Mouse (Mus musculus): ENCODE results near the gene Usp38. TPM values are rescaled to one million over a fixed set of nuclear protein-coding genes. Genes with fewer than 3 reads are reported as not detected.

The Usp38 gene
- polyA plus RNA-seq, 1 experiment, result 6.4 TPM

- no peak overlapping the region for H3K4me3 ChIP-seq (ENCODE audit: insufficient read depth, low read depth, low read length)
- H3K27ac ChIP-seq (ENCODE audit: insufficient read depth, low read depth, low read length), result no peak overlapping the region
- peak; percentile 21 for DNase-seq
- H3K4me1 ChIP-seq (ENCODE audit: control insufficient read depth, insufficient read depth, low read length), result no peaks in the 10 kb centered on the region
- 53% methylated on average over 7 of the region's 7 CpGs for WGBS
- H3K36me3 ChIP-seq (ENCODE audit: control insufficient read depth, insufficient read depth, low read length), result no peaks in the 10 kb centered on the region
- no peaks in the 10 kb centered on the region for H3K27me3 ChIP-seq (replicated peaks; ENCODE audit: control insufficient read depth, insufficient read depth, low read length)
- no peak for TF ChIP-seq CTCF (conservative IDR thresholded peaks at IDR 0.05; ENCODE audit: insufficient read depth, insufficient read length, low read depth, low read length)
- TF ChIP-seq POLR2A (IDR thresholded peaks at IDR 0.05; ENCODE audit: low read depth, low read length), result no peak
Measured at GRCm38 (mm10) chr8:80948405-80949183, 66.1 kb downstream of the Usp38 start.

GRCm38 (mm10) chr8:80943742-80944141 is 71.0 kb downstream of the Usp38 start:
- H3K27me3 ChIP-seq (replicated peaks; ENCODE audit: control insufficient read depth, insufficient read depth, low read length), result no peaks in the 10 kb centered on the region
- no peak overlapping the region for H3K4me3 ChIP-seq (ENCODE audit: insufficient read depth, low read depth, low read length)
- TF ChIP-seq CTCF (conservative IDR thresholded peaks at IDR 0.05; ENCODE audit: insufficient read depth, insufficient read length, low read depth, low read length), result no peak
- TF ChIP-seq POLR2A (IDR thresholded peaks at IDR 0.05; ENCODE audit: low read depth, low read length), result no peak
- no peak overlapping the region for H3K27ac ChIP-seq (ENCODE audit: insufficient read depth, low read depth, low read length)
- DNase-seq, result no peak
- no peaks in the 10 kb centered on the region for H3K36me3 ChIP-seq (ENCODE audit: control insufficient read depth, insufficient read depth, low read length)
- no peaks in the 10 kb centered on the region for H3K4me1 ChIP-seq (ENCODE audit: control insufficient read depth, insufficient read depth, low read length)
- 89% methylated on average over 3 of the region's 3 CpGs for WGBS

- no peak for DNase-seq
- Histone ChIP-seq H3K4me3 (ENCODE audit: insufficient read depth, low read depth, low read length) (no peak overlapping the region), H3K27ac (ENCODE audit: insufficient read depth, low read depth, low read length) (no peak overlapping the region), H3K27me3 (replicated peaks; ENCODE audit: control insufficient read depth, insufficient read depth, low read length) (no peaks in the 10 kb centered on the region), H3K36me3 (ENCODE audit: control insufficient read depth, insufficient read depth, low read length) (no peaks in the 10 kb centered on the region), H3K4me1 (ENCODE audit: control insufficient read depth, insufficient read depth, low read length) (no peaks in the 10 kb centered on the region)
- TF ChIP-seq CTCF (conservative IDR thresholded peaks at IDR 0.05; ENCODE audit: insufficient read depth, insufficient read length, low read depth, low read length), result no peak
- TF ChIP-seq POLR2A (IDR thresholded peaks at IDR 0.05; ENCODE audit: low read depth, low read length), result no peak
- WGBS, result 95% methylated on average over 3 of the region's 3 CpGs
Measured at GRCm38 (mm10) chr8:80941621-80942020, 73.1 kb downstream of the Usp38 start.

GRCm38 (mm10) chr8:80937814-80938650 is 76.7 kb downstream of the Usp38 start:
- DNase-seq, result peak; percentile 12
- no peaks in the 10 kb centered on the region for H3K36me3 ChIP-seq (ENCODE audit: control insufficient read depth, insufficient read depth, low read length)
- WGBS, result 52% methylated on average over 15 of the region's 15 CpGs
- TF ChIP-seq CTCF (conservative IDR thresholded peaks at IDR 0.05; ENCODE audit: insufficient read depth, insufficient read length, low read depth, low read length), result no peak
- no peak for TF ChIP-seq POLR2A (IDR thresholded peaks at IDR 0.05; ENCODE audit: low read depth, low read length)
- H3K4me1 ChIP-seq (ENCODE audit: control insufficient read depth, insufficient read depth, low read length), result no peaks in the 10 kb centered on the region
- H3K4me3 ChIP-seq (ENCODE audit: insufficient read depth, low read depth, low read length), result no peak overlapping the region
- no peak overlapping the region for H3K27ac ChIP-seq (ENCODE audit: insufficient read depth, low read depth, low read length)
- no peaks in the 10 kb centered on the region for H3K27me3 ChIP-seq (replicated peaks; ENCODE audit: control insufficient read depth, insufficient read depth, low read length)

Other genes starting within 250 kb of the Usp38 start
- gene Gab1, start 134.4 kb downstream of the Usp38 start, polyA plus RNA-seq (2012; rRNA removed), result 24.6 and 27.8 TPM in 2 replicates